Mouse (Mus musculus) cerebellum, adult 2 months (tissue): ENCODE measurements around the gene Pex6.

Source experiments
- CTCF ChIP-seq: fragments of 200-500 bp; IDR thresholded peaks from 2 replicates; pipeline ENCODE4 v1.5.1; 2011; ENCODE audit warnings: low read depth, mild to moderate bottlenecking, control low read depth, low read length, moderate library complexity, borderline replicate concordance; ENCODE audit not compliant: insufficient read depth
- POLR2A ChIP-seq: fragments of 200-500 bp; IDR thresholded peaks from 2 replicates; pipeline ENCODE4 v1.6.1; 2011; ENCODE audit warnings: low read length, control low read depth, borderline replicate concordance; ENCODE audit not compliant: insufficient read depth

DNA sequence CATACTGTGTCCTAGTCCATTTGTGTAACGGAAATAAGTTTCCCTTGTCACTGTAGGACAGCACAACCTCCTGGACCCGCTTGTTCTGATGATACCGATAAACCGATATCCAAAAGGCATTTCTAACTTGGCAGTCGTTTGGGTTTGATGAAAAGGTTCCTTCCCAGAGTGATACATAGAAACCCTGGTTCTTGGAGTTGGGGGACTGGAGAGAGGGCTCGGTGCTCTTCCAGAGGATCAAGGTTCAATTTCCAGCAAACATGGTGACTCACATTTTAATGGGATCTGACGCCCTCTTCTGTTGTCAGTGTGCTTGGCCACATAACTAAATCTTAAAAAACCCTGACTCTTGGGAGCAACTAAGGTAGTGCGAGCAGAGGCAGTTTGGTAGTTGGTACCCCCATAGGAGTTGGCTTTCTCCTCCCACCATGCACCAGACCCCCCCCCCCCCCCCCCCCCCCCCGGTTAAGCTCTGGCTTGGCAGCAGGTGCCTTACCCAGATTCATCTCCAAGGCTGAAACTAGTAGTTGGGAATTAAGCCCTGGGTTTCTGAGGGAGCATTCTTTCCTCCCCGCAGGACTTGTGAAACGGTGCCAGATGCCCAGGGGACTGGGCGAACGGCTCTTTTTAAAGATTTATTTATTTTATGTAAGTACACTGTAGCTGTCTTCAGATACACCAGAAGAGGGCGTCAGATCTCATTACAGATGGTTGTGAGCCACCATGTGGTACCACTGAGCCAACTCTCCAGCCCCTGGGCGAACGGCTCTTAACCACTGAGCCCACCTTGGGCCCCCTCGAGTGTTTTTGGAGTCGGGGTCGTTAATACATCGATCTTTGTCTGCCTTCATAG lies 62.2 kb downstream of the Pex6 start:
- TF ChIP-seq CTCF (peak; percentile 25; the same call in 1 of the 2 replicates), POLR2A (no peak)
